Mouse (Mus musculus) heart, adult 2 months (tissue): Measurements from ENCODE around the gene Elfn2.

Source experiments
- CTCF ChIP-seq: fragments of 200-600 bp; IDR thresholded peaks from 2 replicates; pipeline ENCODE4 v1.8.1; 2022; ENCODE audit warnings: antibody characterized with exemption, mild to moderate bottlenecking, moderate library complexity
- EP300 ChIP-seq: fragments of 200-500 bp; IDR thresholded peaks from 2 replicates; pipeline ENCODE4 v1.6.1; 2011; ENCODE audit warnings: low read depth, low read length, control low read depth; ENCODE audit not compliant: insufficient read depth
- POLR2A ChIP-seq: fragments of 200-500 bp; IDR thresholded peaks from 2 replicates; pipeline ENCODE4 v1.6.1; 2011; ENCODE audit warnings: mild to moderate bottlenecking, low read depth, low read length, control low read depth; ENCODE audit not compliant: insufficient read depth

- TF ChIP-seq CTCF (no peak), POLR2A (no peak), EP300 (no peak)
These were observed 84.4 kb downstream of the Elfn2 start for GRCm38 (mm10) chr15:78634095-78634737.
